Mouse (Mus musculus) adrenal gland, adult 8-10 months (tissue): Measurements from ENCODE around the gene Gm21497. TPM values are rescaled to one million over a fixed set of nuclear protein-coding genes. Genes with fewer than 3 reads are reported as not detected.
"Not testable (repeated sequence)": the region's sequence is repeated elsewhere in the genome, so short reads cannot be mapped to it uniquely, and the experiment has no call there.

Experiments used
- DNase-seq: peaks from one replicate; pipeline ENCODE4 v3.0.0; 2022
- total RNA-seq, 4 experiments: library from RNA; stranded (reverse); gene quantifications; 2 replicates each; pipeline ENCODE4 v1.2.4; 2022

The Gm21497 gene
- total RNA-seq = not detected

DNA sequence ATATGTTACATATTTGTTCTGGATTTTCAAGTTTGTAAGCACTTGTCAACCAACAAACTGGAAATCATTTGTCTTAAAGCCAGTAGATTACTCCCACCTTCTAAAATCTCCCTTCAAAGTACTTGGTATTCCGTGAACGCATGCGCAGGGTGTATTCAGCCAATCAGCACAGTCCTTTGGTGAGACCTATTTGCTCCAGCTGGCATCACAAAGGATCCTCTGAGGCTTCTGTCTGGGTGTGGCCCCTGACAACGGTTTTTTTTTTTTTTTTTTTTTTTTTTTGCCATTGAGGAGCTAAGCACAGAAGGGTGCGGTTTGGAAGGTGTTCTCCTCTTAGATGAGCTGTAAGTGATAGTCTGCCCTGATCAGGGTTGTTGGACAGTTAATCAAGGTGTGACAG is at the start of gene Gm21497:
Gene Gm21497 (plus strand): TSS at position 301 of the 400 bp plus-strand sequence.
- DNase-seq = not testable (repeated sequence)
